Mouse (Mus musculus) limb, embryonic 15.5 days (tissue): ENCODE measurements around the gene Hist1h2ab. TPM values are rescaled to one million over a fixed set of nuclear protein-coding genes. Genes with fewer than 3 reads are reported as not detected.
"Not testable (repeated sequence)": the region's sequence is repeated elsewhere in the genome, so short reads cannot be mapped to it uniquely, and the experiment has no call there.

ENCODE experiments used
- ATAC-seq: fragments of 200-750 bp; cut with Nextera tagmentation; 2 replicates; pipeline ENCODE4 v1.8.0; 2017; ENCODE audit warnings: low read depth, moderate TSS enrichment; ENCODE audit not compliant: insufficient number of reproducible peaks, low FRiP score, low TSS enrichment
- H3K27ac ChIP-seq: fragments of 300-500 bp; sonication (generic); 2 replicates; pipeline ENCODE4 v1.5.1; 2015; ENCODE audit warnings: moderate library complexity, mild to moderate bottlenecking, inconsistent platforms
- H3K27me3 ChIP-seq: fragments of 300-500 bp; sonication (generic); 2 replicates; pipeline ENCODE4 v1.6.1; 2015; ENCODE audit warnings: inconsistent platforms
- H3K36me3 ChIP-seq: fragments of 300-500 bp; sonication (generic); 2 replicates; pipeline ENCODE4 v1.6.1; 2015; ENCODE audit warnings: inconsistent platforms
- H3K4me1 ChIP-seq: fragments of 300-500 bp; sonication (generic); 2 replicates; pipeline ENCODE4 v1.6.1; 2015; ENCODE audit warnings: inconsistent platforms
- H3K4me2 ChIP-seq: fragments of 300-500 bp; sonication (generic); 2 replicates; pipeline ENCODE4 v1.6.1; 2015; ENCODE audit warnings: mild to moderate bottlenecking, inconsistent platforms
- H3K4me3 ChIP-seq: fragments of 300-500 bp; sonication (generic); 2 replicates; pipeline ENCODE4 v1.5.1; 2015; ENCODE audit warnings: mild to moderate bottlenecking, inconsistent platforms
- H3K9ac ChIP-seq: fragments of 300-500 bp; sonication (generic); 2 replicates; pipeline ENCODE4 v1.6.1; 2015; ENCODE audit warnings: inconsistent platforms
- H3K9me3 ChIP-seq: fragments of 300-500 bp; sonication (generic); 2 replicates; pipeline ENCODE4 v1.6.1; 2016; ENCODE audit warnings: inconsistent platforms
- WGBS: fragments of 180-500 bp; shearing (Covaris S2); methylation state at CpG from one replicate; pipeline ENCODE4 v1.1.7; 2015; 5-methylcytosine and 5-hydroxymethylcytosine counted together
- polyA plus RNA-seq: library from polyadenylated mRNA; unstranded; fragments of >200 nt; fragmentation: Nextera tagmentation; extraction: Ambion mirVana; gene quantifications from 2 replicates; pipeline ENCODE4 v1.2.1, GENCODE M21; 2015

Hist1h2ab gene
- polyA plus RNA-seq, 1 experiment from 2014 or later = 37.2 TPM

- H3K4me2 ChIP-seq = no peak overlapping the region
- no peaks in the 10 kb centered on the region for H3K27me3 ChIP-seq
- no peaks in the 10 kb centered on the region for H3K9me3 ChIP-seq
- no peak for ATAC-seq
- 66% methylated on average over 3 of the region's 3 CpGs for WGBS
- H3K4me3 ChIP-seq = no peak overlapping the region
- no peak overlapping the region for H3K9ac ChIP-seq
- H3K27ac ChIP-seq = no peak overlapping the region
- H3K36me3 ChIP-seq = no peaks in the 10 kb centered on the region
- peaks cover 28% of the 10 kb centered on the region for H3K4me1 ChIP-seq
Observed at GRCm38 (mm10) chr13:23759251-23759771, 8.4 kb downstream of the Hist1h2ab start.

- peak overlapping the region; percentile 58 for H3K4me3 ChIP-seq
- no peaks in the 10 kb centered on the region for H3K9me3 ChIP-seq
- WGBS = 52% methylated on average over 1 of the region's 1 CpGs
- H3K36me3 ChIP-seq = no peaks in the 10 kb centered on the region
- peak overlapping the region; percentile 96 for H3K27ac ChIP-seq
- H3K4me1 ChIP-seq = peaks cover 30% of the 10 kb centered on the region
- H3K4me2 ChIP-seq = peak overlapping the region; percentile 84
- H3K27me3 ChIP-seq = no peaks in the 10 kb centered on the region
- ATAC-seq = no peak
- H3K9ac ChIP-seq = 0 out of 2 replicates have a peak overlapping the region, but pooled peaks have one; percentile 33
Observed at GRCm38 (mm10) chr13:23759916-23760239, 9.0 kb downstream of the Hist1h2ab start.

- WGBS = 1% methylated on average over 23 of the region's 27 CpGs
- H3K36me3 ChIP-seq = no peaks in the 10 kb centered on the region
- peak overlapping the region; percentile 58 for H3K4me3 ChIP-seq
- H3K4me2 ChIP-seq = peak overlapping the region; percentile 84
- H3K27ac ChIP-seq = peak overlapping the region; percentile 96
- ATAC-seq = no peak
- no peaks in the 10 kb centered on the region for H3K27me3 ChIP-seq
- 0 out of 2 replicates have a peak overlapping the region, but pooled peaks have one; percentile 33 for H3K9ac ChIP-seq
- no peaks in the 10 kb centered on the region for H3K9me3 ChIP-seq
- peaks cover 30% of the 10 kb centered on the region for H3K4me1 ChIP-seq
Observed at GRCm38 (mm10) chr13:23760240-23760971, 9.5 kb downstream of the Hist1h2ab start.

GRCm38 (mm10) chr13:23760972-23761864 is 10.3 kb downstream of the Hist1h2ab start, which contains the start of gene Hist1h4a:
TSS of gene Hist1h4a (minus strand) at chr13:23761230.
- under 1% methylated on average over 69 of the region's 72 CpGs for WGBS
- ATAC-seq = peak; percentile 82
- peak within 1 kb of the TSS; percentile 58 for H3K4me3 ChIP-seq

GRCm38 (mm10) chr13:23761871-23762821 is 11.2 kb downstream of the Hist1h2ab start, which contains the start of gene Hist1h3a:
TSS of gene Hist1h3a (minus strand) at chr13:23762386.
- Histone ChIP-seq H3K4me2 (peak within 1 kb of the TSS; percentile 84), H3K9ac (peak within 1 kb of the TSS; percentile 68; the same call in 1 of the 2 replicates), H3K27ac (peak within 1 kb of the TSS; percentile 96), H3K4me1 (peaks cover 30% of the 10 kb centered on the region), H3K4me3 (peak within 1 kb of the TSS; percentile 58)
- not testable (repeated sequence) for H3K9me3 ChIP-seq, H3K27me3 ChIP-seq, H3K36me3 ChIP-seq
- peak; percentile 75 for ATAC-seq
- WGBS = under 1% methylated on average over 29 of the region's 52 CpGs

More at GRCm38 (mm10) chr13:23760972-23761864, 10.3 kb downstream of the Hist1h2ab start, which contains the start of gene Hist1h4a:
- Histone ChIP-seq H3K4me2 (peak within 1 kb of the TSS; percentile 84), H3K27ac (peak within 1 kb of the TSS; percentile 96), H3K9me3 (no peaks in the 10 kb centered on the region), H3K4me1 (peaks cover 30% of the 10 kb centered on the region), H3K27me3 (no peaks in the 10 kb centered on the region), H3K36me3 (no peaks in the 10 kb centered on the region), H3K9ac (peak within 1 kb of the TSS; percentile 33; the same call in 1 of the 2 replicates)

GRCm38 (mm10) chr13:23763242-23763585 is 12.3 kb downstream of the Hist1h2ab start:
- no peak for ATAC-seq
- peaks cover 26% of the 10 kb centered on the region for H3K4me1 ChIP-seq
- H3K9ac ChIP-seq = peak overlapping the region; percentile 68; the same call in 1 of the 2 replicates
- H3K4me3 ChIP-seq = peak overlapping the region; percentile 58
- H3K27me3 ChIP-seq = no peaks in the 10 kb centered on the region
- H3K9me3 ChIP-seq = no peaks in the 10 kb centered on the region
- no peaks in the 10 kb centered on the region for H3K36me3 ChIP-seq
- under 1% methylated on average over 10 of the region's 10 CpGs for whole genome bisulfite sequencing
- H3K4me2 ChIP-seq = peak overlapping the region; percentile 84
- peak overlapping the region; percentile 96 for H3K27ac ChIP-seq

GRCm38 (mm10) chr13:23763586-23764323 is 12.8 kb downstream of the Hist1h2ab start, which contains the start of gene Hist1h1a:
TSS of gene Hist1h1a (plus strand) at chr13:23763666.
- Histone ChIP-seq H3K9me3 (no peaks in the 10 kb centered on the region), H3K4me2 (peak within 1 kb of the TSS; percentile 84), H3K9ac (peak within 1 kb of the TSS; percentile 68), H3K27me3 (no peaks in the 10 kb centered on the region), H3K4me3 (peak within 1 kb of the TSS; percentile 58), H3K27ac (peak within 1 kb of the TSS; percentile 96), H3K4me1 (peaks cover 26% of the 10 kb centered on the region), H3K36me3 (no peaks in the 10 kb centered on the region)
- ATAC-seq = peak; percentile 75
- WGBS = 3% methylated on average over 34 of the region's 34 CpGs

- Histone ChIP-seq H3K9me3 (no peaks in the 10 kb centered on the region), H3K36me3 (no peaks in the 10 kb centered on the region), H3K4me3 (peak overlapping the region; percentile 58), H3K9ac (no peak overlapping the region), H3K27ac (peak overlapping the region; percentile 96), H3K27me3 (no peaks in the 10 kb centered on the region), H3K4me1 (peaks cover 26% of the 10 kb centered on the region), H3K4me2 (peak overlapping the region; percentile 84)
- WGBS = 34% methylated on average over 12 of the region's 12 CpGs
- ATAC-seq = no peak
Observed at GRCm38 (mm10) chr13:23764324-23765171, 13.6 kb downstream of the Hist1h2ab start.

GRCm38 (mm10) chr13:23765172-23765513 is 14.2 kb downstream of the Hist1h2ab start:
- WGBS = 75% methylated on average over 1 of the region's 1 CpGs
- no peak overlapping the region for H3K27ac ChIP-seq
- H3K9ac ChIP-seq = no peak overlapping the region
- H3K4me3 ChIP-seq = no peak overlapping the region
- H3K4me2 ChIP-seq = no peak overlapping the region
- H3K36me3 ChIP-seq = no peaks in the 10 kb centered on the region
- H3K27me3 ChIP-seq = no peaks in the 10 kb centered on the region
- ATAC-seq = no peak
- H3K4me1 ChIP-seq = peaks cover 22% of the 10 kb centered on the region
- H3K9me3 ChIP-seq = no peaks in the 10 kb centered on the region

GRCm38 (mm10) chr13:23766772-23767171 is 15.8 kb downstream of the Hist1h2ab start:
- Histone ChIP-seq H3K27me3 (no peaks in the 10 kb centered on the region), H3K9ac (no peak overlapping the region), H3K4me1 (peaks cover 14% of the 10 kb centered on the region), H3K9me3 (no peaks in the 10 kb centered on the region), H3K4me2 (no peak overlapping the region), H3K36me3 (no peaks in the 10 kb centered on the region), H3K4me3 (no peak overlapping the region), H3K27ac (no peak overlapping the region)
- ATAC-seq = no peak
